Mouse (Mus musculus): ENCODE measurements around the gene Tmem258. TPM values are rescaled to one million over a fixed set of nuclear protein-coding genes. Genes with fewer than 3 reads are reported as not detected.

The Tmem258 gene
- polyA plus RNA-seq, 1 experiment from 2014 or later, result 452 TPM

DNA sequence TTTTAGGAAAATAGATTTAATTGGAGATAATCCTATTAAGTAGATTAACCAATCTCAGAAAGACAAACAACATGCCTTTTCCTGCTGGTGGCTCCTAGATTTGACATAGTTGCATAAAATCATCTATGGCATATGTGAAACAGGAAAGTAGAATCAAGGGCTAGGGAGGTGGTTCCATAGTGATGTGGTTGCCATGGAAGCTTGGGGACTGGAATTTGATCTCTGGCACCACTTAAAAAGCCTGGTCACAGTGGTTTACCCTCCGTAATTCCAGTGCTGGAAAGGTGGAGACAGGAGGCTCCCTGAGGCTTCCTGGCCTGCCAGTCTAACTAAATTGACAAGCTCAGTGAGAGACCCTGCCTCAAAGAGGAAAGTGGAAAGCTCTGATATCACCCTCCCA is 33.3 kb upstream of the Tmem258 start:
- Histone ChIP-seq H3K9ac (ENCODE audit: low read length) (no peak overlapping the region), H3K36me3 (ENCODE audit: control insufficient read depth, insufficient read depth, low read length) (no peaks in the 10 kb centered on the region), H3K4me3 (replicated peaks; ENCODE audit: low read length) (no peak overlapping the region), H3K4me1 (ENCODE audit: control insufficient read depth, insufficient read depth, low read length) (no peaks in the 10 kb centered on the region), H3K27ac (ENCODE audit: low read length) (no peak overlapping the region), H3K27me3 (ENCODE audit: control insufficient read depth, insufficient read depth, low read length) (no peaks in the 10 kb centered on the region), H3K4me2 (ENCODE audit: low read depth, low read length) (no peak overlapping the region), H3K9me3 (replicated peaks; ENCODE audit: control insufficient read depth, low read length) (no peaks in the 10 kb centered on the region)
- 61% methylated on average over 1 of the region's 1 CpGs for WGBS
- ATAC-seq (ENCODE audit: insufficient read depth, low FRiP score), result no peak

DNA sequence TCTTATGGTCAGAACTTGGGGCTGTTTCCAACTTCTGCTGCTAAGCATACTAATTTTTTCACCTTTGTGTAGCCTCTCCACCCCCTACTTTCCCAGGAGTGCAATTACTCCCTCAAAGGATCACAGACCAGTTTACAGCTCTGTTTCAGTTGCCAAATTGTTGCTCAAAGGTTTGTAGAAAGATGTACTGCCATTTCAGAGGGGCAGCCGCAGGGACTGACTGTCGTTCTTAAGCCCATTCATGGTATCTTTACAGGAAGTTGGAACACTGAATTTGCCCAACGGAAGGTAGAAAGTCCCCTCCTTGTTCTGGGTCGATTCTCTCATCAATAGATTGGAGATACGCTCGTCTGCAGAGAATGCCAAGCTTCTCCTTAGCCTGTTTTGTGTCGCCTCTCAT is 32.5 kb upstream of the Tmem258 start:
- Histone ChIP-seq H3K4me2 (ENCODE audit: low read depth, low read length) (no peak overlapping the region), H3K4me3 (replicated peaks; ENCODE audit: low read length) (no peak overlapping the region), H3K27ac (ENCODE audit: low read length) (no peak overlapping the region), H3K9ac (ENCODE audit: low read length) (no peak overlapping the region), H3K36me3 (ENCODE audit: control insufficient read depth, insufficient read depth, low read length) (no peaks in the 10 kb centered on the region), H3K4me1 (ENCODE audit: control insufficient read depth, insufficient read depth, low read length) (no peaks in the 10 kb centered on the region), H3K27me3 (ENCODE audit: control insufficient read depth, insufficient read depth, low read length) (no peaks in the 10 kb centered on the region), H3K9me3 (replicated peaks; ENCODE audit: control insufficient read depth, low read length) (no peaks in the 10 kb centered on the region)
- 80% methylated on average over 7 of the region's 7 CpGs for whole genome bisulfite sequencing
- ATAC-seq (ENCODE audit: insufficient read depth, low FRiP score), result no peak

DNA sequence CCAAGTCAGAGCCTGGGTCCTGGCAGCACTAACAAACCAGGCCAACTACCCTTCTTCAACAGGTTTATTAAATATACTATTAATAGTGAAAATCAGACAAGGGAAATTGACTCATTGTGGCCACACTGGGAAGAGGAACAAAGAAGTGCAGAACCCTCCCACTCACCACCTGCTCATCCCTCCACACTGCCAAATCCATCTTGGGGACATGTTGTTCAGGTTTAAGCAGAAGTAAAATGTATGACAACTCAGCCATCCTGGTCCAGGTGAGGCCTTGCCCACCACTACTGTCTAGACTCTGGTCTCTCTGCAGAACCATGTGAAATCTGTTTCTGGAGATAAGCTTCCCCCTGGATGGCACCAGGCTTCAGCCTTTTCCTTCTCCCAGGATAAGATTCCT is 32.0 kb upstream of the Tmem258 start:
- no peaks in the 10 kb centered on the region for H3K4me1 ChIP-seq (ENCODE audit: control insufficient read depth, insufficient read depth, low read length)
- H3K4me2 ChIP-seq (ENCODE audit: low read depth, low read length), result no peak overlapping the region
- no peaks in the 10 kb centered on the region for H3K9me3 ChIP-seq (replicated peaks; ENCODE audit: control insufficient read depth, low read length)
- no peak for ATAC-seq (ENCODE audit: insufficient read depth, low FRiP score)
- no peak overlapping the region for H3K9ac ChIP-seq (ENCODE audit: low read length)
- H3K27ac ChIP-seq (ENCODE audit: low read length), result no peak overlapping the region
- no peak overlapping the region for H3K4me3 ChIP-seq (replicated peaks; ENCODE audit: low read length)
- H3K36me3 ChIP-seq (ENCODE audit: control insufficient read depth, insufficient read depth, low read length), result no peaks in the 10 kb centered on the region
- no peaks in the 10 kb centered on the region for H3K27me3 ChIP-seq (ENCODE audit: control insufficient read depth, insufficient read depth, low read length)

DNA sequence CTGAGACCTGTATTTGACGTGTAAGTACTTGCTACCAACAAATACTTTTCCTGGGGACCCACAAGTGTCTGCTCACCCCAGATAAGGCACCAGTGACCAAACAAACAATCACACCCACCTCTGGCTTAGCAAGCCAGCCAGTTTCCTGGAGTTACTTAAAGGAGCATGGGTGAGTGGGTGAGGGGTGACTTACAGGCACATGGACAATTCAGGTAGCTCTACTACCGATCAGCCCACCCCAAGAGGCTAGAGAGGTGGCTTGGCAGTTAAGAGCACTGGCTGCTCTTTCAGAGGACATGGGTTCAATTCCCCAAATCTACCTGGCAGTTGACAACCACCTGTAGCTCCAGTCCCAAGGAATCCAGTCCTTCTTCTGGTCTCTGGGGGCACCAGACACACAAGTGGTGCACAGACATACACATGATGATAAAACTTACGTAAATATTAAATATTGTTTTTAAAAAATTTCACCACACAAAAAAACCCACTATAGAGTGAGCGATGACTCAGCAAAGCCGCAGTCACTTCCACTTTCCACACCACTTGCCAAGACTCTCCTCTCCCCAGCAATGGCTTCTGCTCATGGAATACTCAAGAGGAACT is 30.6 kb upstream of the Tmem258 start:
- Histone ChIP-seq H3K27ac (ENCODE audit: low read length) (peak overlapping the region; percentile 25; the same call in 1 of the 2 replicates), H3K36me3 (ENCODE audit: control insufficient read depth, insufficient read depth, low read length) (no peaks in the 10 kb centered on the region), H3K4me3 (replicated peaks; ENCODE audit: low read length) (no peak overlapping the region), H3K9me3 (replicated peaks; ENCODE audit: control insufficient read depth, low read length) (no peaks in the 10 kb centered on the region), H3K27me3 (ENCODE audit: control insufficient read depth, insufficient read depth, low read length) (no peaks in the 10 kb centered on the region), H3K4me2 (ENCODE audit: low read depth, low read length) (no peak overlapping the region), H3K9ac (ENCODE audit: low read length) (no peak overlapping the region), H3K4me1 (ENCODE audit: control insufficient read depth, insufficient read depth, low read length) (no peaks in the 10 kb centered on the region)
- peak; percentile 84 for ATAC-seq (ENCODE audit: insufficient read depth, low FRiP score)
- 70% methylated on average over 5 of the region's 5 CpGs for WGBS

DNA sequence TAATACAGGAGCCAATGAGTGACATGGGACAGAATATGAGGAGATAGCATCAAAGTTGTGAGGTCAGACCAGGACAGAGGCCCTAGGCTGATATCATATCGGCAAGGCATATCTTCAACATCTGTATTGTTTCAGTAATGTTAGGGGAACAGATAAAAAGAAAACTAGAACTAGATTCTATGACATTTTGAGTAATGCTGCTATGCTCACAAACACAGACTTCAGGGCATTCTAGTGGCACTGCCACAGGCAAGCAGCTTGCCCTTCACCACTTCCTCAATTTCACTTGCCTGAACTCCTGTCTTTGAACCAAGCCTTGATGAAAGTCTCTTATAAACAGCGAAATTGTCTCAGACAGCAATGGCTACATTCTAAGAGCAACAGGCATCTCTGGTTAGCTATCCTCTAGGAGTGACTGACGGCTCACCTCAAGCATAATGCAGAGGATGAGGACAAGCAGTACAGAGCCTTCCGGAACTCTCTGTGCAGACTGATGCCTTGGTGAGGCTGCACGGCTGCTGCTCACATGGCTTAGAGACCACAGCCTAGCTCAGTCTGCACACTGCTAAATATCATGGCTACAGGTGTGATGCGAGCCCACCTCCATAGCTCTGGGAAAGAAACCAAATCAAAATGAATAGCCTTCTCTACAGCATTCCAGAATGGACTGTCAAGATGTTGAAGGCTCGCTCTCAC is 29.8 kb upstream of the Tmem258 start:
- Histone ChIP-seq H3K9ac (ENCODE audit: low read length) (no peak overlapping the region), H3K27ac (ENCODE audit: low read length) (no peak overlapping the region), H3K27me3 (ENCODE audit: control insufficient read depth, insufficient read depth, low read length) (no peaks in the 10 kb centered on the region), H3K36me3 (ENCODE audit: control insufficient read depth, insufficient read depth, low read length) (no peaks in the 10 kb centered on the region), H3K4me2 (ENCODE audit: low read depth, low read length) (no peak overlapping the region), H3K9me3 (replicated peaks; ENCODE audit: control insufficient read depth, low read length) (no peaks in the 10 kb centered on the region), H3K4me3 (replicated peaks; ENCODE audit: low read length) (no peak overlapping the region), H3K4me1 (ENCODE audit: control insufficient read depth, insufficient read depth, low read length) (no peaks in the 10 kb centered on the region)
- ATAC-seq (ENCODE audit: insufficient read depth, low FRiP score), result no peak
- 77% methylated on average over 7 of the region's 7 CpGs for WGBS

DNA sequence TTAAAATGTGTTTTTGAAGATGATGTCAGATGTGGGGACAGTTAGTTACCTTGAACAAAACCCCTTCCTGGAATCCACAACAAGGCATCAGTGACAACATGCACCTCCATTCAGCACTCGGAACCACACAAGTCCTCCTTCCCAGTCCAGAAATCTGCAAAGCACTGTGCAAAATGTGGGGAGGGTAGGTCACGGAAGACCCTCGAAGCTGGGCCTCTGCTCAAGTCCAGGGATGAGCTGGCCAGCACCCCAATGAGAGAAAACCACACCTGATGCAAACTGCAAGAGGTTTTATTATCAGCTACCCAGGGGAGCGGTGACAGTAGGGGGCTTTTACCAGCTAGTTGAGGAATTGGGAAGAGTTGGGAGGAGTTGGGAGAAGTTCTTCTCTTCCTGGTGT is 28.9 kb upstream of the Tmem258 start:
- no peaks in the 10 kb centered on the region for H3K27me3 ChIP-seq (ENCODE audit: control insufficient read depth, insufficient read depth, low read length)
- ATAC-seq (ENCODE audit: insufficient read depth, low FRiP score), result no peak
- WGBS, result 80% methylated on average over 4 of the region's 4 CpGs
- H3K27ac ChIP-seq (ENCODE audit: low read length), result no peak overlapping the region
- H3K4me2 ChIP-seq (ENCODE audit: low read depth, low read length), result no peak overlapping the region
- H3K9ac ChIP-seq (ENCODE audit: low read length), result no peak overlapping the region
- H3K4me3 ChIP-seq (replicated peaks; ENCODE audit: low read length), result no peak overlapping the region
- no peaks in the 10 kb centered on the region for H3K36me3 ChIP-seq (ENCODE audit: control insufficient read depth, insufficient read depth, low read length)
- no peaks in the 10 kb centered on the region for H3K9me3 ChIP-seq (replicated peaks; ENCODE audit: control insufficient read depth, low read length)
- H3K4me1 ChIP-seq (ENCODE audit: control insufficient read depth, insufficient read depth, low read length), result no peaks in the 10 kb centered on the region

DNA sequence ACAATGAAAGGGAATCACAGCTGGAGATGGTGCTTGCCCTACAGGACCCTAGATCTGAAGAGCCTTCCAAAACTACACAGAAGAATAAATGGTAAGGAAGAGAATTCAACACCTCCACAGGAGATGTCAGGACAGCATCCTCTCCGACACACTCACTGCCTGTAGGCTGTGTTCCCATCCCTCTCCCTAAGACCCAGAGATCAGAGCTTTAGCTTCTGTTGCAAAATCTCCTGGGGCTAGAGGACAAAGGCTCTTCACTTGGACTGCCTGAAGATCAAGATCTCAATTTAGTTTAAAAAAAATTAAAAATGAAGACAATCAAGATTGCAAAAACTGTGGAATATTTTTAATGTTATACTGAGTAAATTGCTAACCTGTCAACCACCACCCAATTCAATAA is 27.3 kb upstream of the Tmem258 start:
- no peaks in the 10 kb centered on the region for H3K9me3 ChIP-seq (replicated peaks; ENCODE audit: control insufficient read depth, low read length)
- 66% methylated on average over 1 of the region's 1 CpGs for WGBS
- H3K27ac ChIP-seq (ENCODE audit: low read length), result no peak overlapping the region
- no peak overlapping the region for H3K4me2 ChIP-seq (ENCODE audit: low read depth, low read length)
- H3K36me3 ChIP-seq (ENCODE audit: control insufficient read depth, insufficient read depth, low read length), result no peaks in the 10 kb centered on the region
- H3K9ac ChIP-seq (ENCODE audit: low read length), result no peak overlapping the region
- ATAC-seq (ENCODE audit: insufficient read depth, low FRiP score), result no peak
- H3K27me3 ChIP-seq (ENCODE audit: control insufficient read depth, insufficient read depth, low read length), result no peaks in the 10 kb centered on the region
- no peak overlapping the region for H3K4me3 ChIP-seq (replicated peaks; ENCODE audit: low read length)
- H3K4me1 ChIP-seq (ENCODE audit: control insufficient read depth, insufficient read depth, low read length), result no peaks in the 10 kb centered on the region

DNA sequence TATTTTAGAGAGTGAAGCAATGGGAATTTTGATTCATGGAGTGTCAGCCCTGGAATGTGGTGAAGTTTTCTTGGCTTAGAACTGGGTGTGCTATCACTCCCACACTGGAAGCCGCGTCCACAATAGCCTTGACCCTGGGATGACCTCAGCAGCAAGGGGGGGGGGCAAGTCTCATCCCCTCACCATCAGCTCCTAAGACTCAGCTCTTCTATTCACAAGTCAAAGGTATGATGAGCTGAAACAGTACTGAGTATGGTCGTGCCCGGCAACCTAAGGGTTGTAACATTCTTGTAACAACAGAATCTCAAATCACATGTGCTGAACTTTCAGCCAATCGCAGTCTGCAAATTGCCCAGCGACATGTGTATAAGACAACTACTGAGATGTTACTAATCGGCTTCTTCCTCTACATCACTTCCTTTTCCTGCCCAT is 26.9 kb upstream of the Tmem258 start:
- no peak overlapping the region for H3K9ac ChIP-seq (ENCODE audit: low read length)
- H3K4me1 ChIP-seq (ENCODE audit: control insufficient read depth, insufficient read depth, low read length), result 0 out of 2 replicates have a peak, but pooled peaks cover under 1% of the 10 kb centered on the region
- H3K4me2 ChIP-seq (ENCODE audit: low read depth, low read length), result no peak overlapping the region
- no peaks in the 10 kb centered on the region for H3K9me3 ChIP-seq (replicated peaks; ENCODE audit: control insufficient read depth, low read length)
- H3K36me3 ChIP-seq (ENCODE audit: control insufficient read depth, insufficient read depth, low read length), result no peaks in the 10 kb centered on the region
- H3K27me3 ChIP-seq (ENCODE audit: control insufficient read depth, insufficient read depth, low read length), result no peaks in the 10 kb centered on the region
- H3K27ac ChIP-seq (ENCODE audit: low read length), result no peak overlapping the region
- H3K4me3 ChIP-seq (replicated peaks; ENCODE audit: low read length), result no peak overlapping the region
- ATAC-seq (ENCODE audit: insufficient read depth, low FRiP score), result no peak
- WGBS, result 46% methylated on average over 7 of the region's 7 CpGs

DNA sequence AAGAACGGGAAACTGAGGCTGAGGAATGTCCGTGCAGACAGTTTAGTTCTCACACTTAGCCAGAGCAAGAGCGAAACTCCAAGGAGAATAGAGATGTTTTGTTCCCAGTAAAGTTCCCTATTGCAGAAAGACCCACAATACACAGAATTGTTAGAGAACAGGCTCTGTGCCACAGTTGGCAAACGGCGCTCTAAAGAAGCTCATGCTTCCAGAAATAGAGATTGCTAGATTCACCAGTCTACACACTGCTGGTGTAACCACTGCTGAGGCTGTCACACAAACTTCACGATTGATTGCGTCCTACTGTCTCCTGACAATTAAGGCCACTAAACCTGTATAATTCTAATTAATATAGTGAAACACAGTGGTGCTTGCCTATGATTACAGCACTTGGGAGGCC is 22.6 kb upstream of the Tmem258 start:
- Histone ChIP-seq H3K27ac (ENCODE audit: low read length) (no peak overlapping the region), H3K9me3 (replicated peaks; ENCODE audit: control insufficient read depth, low read length) (no peaks in the 10 kb centered on the region), H3K4me1 (ENCODE audit: control insufficient read depth, insufficient read depth, low read length) (peaks cover 20% of the 10 kb centered on the region; the same call in 1 of the 2 replicates), H3K4me3 (replicated peaks; ENCODE audit: low read length) (no peak overlapping the region), H3K9ac (ENCODE audit: low read length) (no peak overlapping the region), H3K4me2 (ENCODE audit: low read depth, low read length) (no peak overlapping the region), H3K27me3 (ENCODE audit: control insufficient read depth, insufficient read depth, low read length) (no peaks in the 10 kb centered on the region), H3K36me3 (ENCODE audit: control insufficient read depth, insufficient read depth, low read length) (no peaks in the 10 kb centered on the region; the same call in 1 of the 2 replicates)
- ATAC-seq (ENCODE audit: insufficient read depth, low FRiP score), result no peak
- WGBS, result 85% methylated on average over 7 of the region's 7 CpGs
